Mouse (Mus musculus) heart, embryonic 12.5 days (tissue): ENCODE measurements at regions not wholly inside any gene's neighbourhood (a gene's known extent, or its start where the extent isn't known, plus 50 kb on each side); places are given as distances from the start of the nearest gene placed in this dataset.

Experiments used
- ATAC-seq: fragments of 200-750 bp; cut with Nextera tagmentation; 2 replicates; pipeline ENCODE4 v1.8.0; 2017; ENCODE audit warnings: moderate TSS enrichment, moderate library complexity; ENCODE audit not compliant: insufficient number of reproducible peaks, low FRiP score
- H3K27ac ChIP-seq: fragments of 300-500 bp; sonication (generic); 2 replicates; pipeline ENCODE4 v1.5.1; 2016; ENCODE audit warnings: mild to moderate bottlenecking, moderate library complexity; ENCODE audit not compliant: poor library complexity, severe bottlenecking
- H3K27me3 ChIP-seq: fragments of 300-500 bp; sonication (generic); replicated peaks from 2 replicates; pipeline ENCODE4 v1.6.1; 2016; ENCODE audit warnings: mild to moderate bottlenecking, moderate library complexity
- H3K36me3 ChIP-seq: fragments of 300-500 bp; sonication (generic); 2 replicates; pipeline ENCODE4 v1.6.1; 2016; ENCODE audit warnings: mild to moderate bottlenecking, moderate library complexity
- H3K4me1 ChIP-seq: fragments of 300-500 bp; sonication (generic); replicated peaks from 2 replicates; pipeline ENCODE4 v1.6.1; 2016; ENCODE audit warnings: mild to moderate bottlenecking
- H3K4me2 ChIP-seq: fragments of 300-500 bp; sonication (generic); 2 replicates; pipeline ENCODE4 v1.6.1; 2016; ENCODE audit warnings: mild to moderate bottlenecking, moderate library complexity
- H3K4me3 ChIP-seq: fragments of 300-500 bp; sonication (generic); 2 replicates; pipeline ENCODE4 v1.5.1; 2016; ENCODE audit warnings: mild to moderate bottlenecking
- H3K9ac ChIP-seq: fragments of 300-500 bp; sonication (generic); 2 replicates; pipeline ENCODE4 v1.6.1; 2016; ENCODE audit warnings: mild to moderate bottlenecking, moderate library complexity
- H3K9me3 ChIP-seq: fragments of 300-500 bp; sonication (generic); replicated peaks from 2 replicates; pipeline ENCODE4 v1.6.1; 2016; ENCODE audit warnings: mild to moderate bottlenecking, moderate library complexity
- WGBS: fragments of 180-500 bp; shearing (Covaris S2); methylation state at CpG from one replicate; pipeline ENCODE4 v1.1.7; 2016; 5-methylcytosine and 5-hydroxymethylcytosine counted together

DNA sequence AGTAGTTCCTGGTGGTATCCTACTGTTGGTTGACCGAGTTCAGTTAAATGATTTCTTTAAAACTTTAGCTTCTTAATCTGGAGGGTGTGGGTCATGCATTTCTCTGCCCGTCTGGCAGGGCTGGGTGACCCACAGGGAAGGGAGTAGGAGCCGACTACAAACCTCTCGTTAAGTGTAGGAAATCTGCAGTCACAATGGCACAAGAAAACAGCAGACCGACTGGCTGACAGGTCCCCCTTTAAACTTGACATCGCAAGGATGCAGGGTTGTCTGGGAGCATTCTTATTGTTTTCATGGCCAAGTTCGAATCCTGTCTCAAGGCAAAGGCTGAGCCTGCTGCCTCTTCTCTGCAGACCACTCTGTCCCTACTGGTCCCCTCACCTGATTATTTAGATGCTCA is 235.7 kb downstream of the Etnk1 start:
- no peaks in the 10 kb centered on the region for H3K9me3 ChIP-seq
- no peak overlapping the region for H3K27ac ChIP-seq
- H3K4me3 ChIP-seq, result no peak overlapping the region
- H3K4me1 ChIP-seq, result no peaks in the 10 kb centered on the region
- 80% methylated on average over 7 of the region's 7 CpGs for WGBS
- H3K9ac ChIP-seq, result no peak overlapping the region
- no peak for ATAC-seq
- no peak overlapping the region for H3K4me2 ChIP-seq
- 0 out of 2 replicates have a peak, but pooled peaks cover 2% of the 10 kb centered on the region for H3K27me3 ChIP-seq
- H3K36me3 ChIP-seq, result no peaks in the 10 kb centered on the region

DNA sequence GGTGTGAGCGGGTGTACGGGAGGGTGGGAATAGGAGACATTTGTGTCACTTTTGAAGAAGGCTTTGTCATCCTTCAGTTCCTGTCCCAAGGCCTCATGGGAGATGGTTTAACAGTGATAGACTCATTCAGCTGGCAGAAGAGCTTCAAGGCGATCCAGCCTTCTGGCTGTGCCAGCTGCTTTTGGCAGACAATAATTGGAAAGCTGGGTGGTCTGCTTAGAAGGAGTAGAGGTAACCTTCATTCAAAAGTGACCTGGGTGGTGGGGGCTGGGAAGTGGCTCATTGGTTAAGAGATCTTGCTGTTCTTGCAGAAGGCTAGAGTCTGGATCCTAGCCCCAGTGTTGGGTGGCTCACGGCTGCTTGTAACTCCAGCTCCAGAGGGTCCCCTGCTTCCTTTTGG is 237.5 kb downstream of the Etnk1 start:
- no peak for ATAC-seq
- H3K4me2 ChIP-seq, result no peak overlapping the region
- H3K27ac ChIP-seq, result no peak overlapping the region
- H3K9ac ChIP-seq, result no peak overlapping the region
- no peak overlapping the region for H3K4me3 ChIP-seq
- WGBS, result 82% methylated on average over 4 of the region's 4 CpGs
- H3K27me3 ChIP-seq, result 0 out of 2 replicates have a peak, but pooled peaks cover 2% of the 10 kb centered on the region
- H3K9me3 ChIP-seq, result no peaks in the 10 kb centered on the region
- no peaks in the 10 kb centered on the region for H3K4me1 ChIP-seq
- no peaks in the 10 kb centered on the region for H3K36me3 ChIP-seq

DNA sequence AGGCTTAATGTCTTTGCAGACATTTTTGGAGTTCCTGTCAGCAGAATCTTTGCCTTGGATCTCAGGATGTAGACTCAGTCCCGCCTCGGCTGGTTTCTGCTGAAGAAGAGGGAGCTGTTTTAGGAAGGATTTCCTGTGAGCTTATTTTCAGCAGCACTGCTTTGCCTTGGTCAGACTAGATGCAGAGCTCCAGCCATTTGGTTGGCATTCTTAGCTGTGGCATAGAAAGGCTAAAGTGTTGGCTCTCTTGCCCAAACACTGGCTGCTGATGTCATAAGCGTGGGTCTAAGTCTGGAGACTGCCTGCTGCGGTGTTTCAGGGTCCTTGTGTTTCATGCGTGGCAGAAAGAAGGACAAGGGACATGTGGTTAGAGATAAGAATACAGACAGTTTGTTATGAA is 245.0 kb downstream of the Etnk1 start:
- H3K27ac ChIP-seq, result no peak overlapping the region
- no peak for ATAC-seq
- no peak overlapping the region for H3K4me2 ChIP-seq
- H3K4me1 ChIP-seq, result no peaks in the 10 kb centered on the region
- 0 out of 2 replicates have a peak, but pooled peaks cover 3% of the 10 kb centered on the region for H3K9me3 ChIP-seq
- 62% methylated on average over 5 of the region's 5 CpGs for WGBS
- H3K36me3 ChIP-seq, result no peaks in the 10 kb centered on the region
- no peak overlapping the region for H3K4me3 ChIP-seq
- H3K27me3 ChIP-seq, result no peaks in the 10 kb centered on the region
- no peak overlapping the region for H3K9ac ChIP-seq

DNA sequence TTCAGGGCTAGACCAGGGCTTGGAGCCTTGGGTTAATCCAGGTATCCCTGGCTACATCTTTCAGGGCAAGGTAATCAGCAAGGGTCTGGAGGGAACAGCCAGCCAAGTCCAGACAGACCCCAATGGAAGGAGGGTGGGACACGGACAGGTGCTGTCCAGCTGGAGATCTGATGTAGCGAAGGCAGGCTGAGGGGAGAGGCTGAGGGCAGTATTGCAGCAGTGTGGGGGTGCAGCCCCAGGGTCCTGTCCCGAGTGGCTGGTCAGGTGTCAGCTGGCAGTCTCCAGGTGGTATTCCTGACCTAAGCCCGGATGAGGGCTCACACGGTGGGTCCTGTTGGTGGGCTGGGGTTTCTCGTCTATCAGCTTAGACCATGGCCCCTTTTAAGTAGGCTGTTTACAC is 245.7 kb downstream of the Etnk1 start:
- 85% methylated on average over 6 of the region's 6 CpGs for WGBS
- H3K27ac ChIP-seq, result no peak overlapping the region
- H3K9me3 ChIP-seq, result 0 out of 2 replicates have a peak, but pooled peaks cover 3% of the 10 kb centered on the region
- H3K27me3 ChIP-seq, result no peaks in the 10 kb centered on the region
- no peak overlapping the region for H3K4me2 ChIP-seq
- H3K4me1 ChIP-seq, result no peaks in the 10 kb centered on the region
- H3K36me3 ChIP-seq, result no peaks in the 10 kb centered on the region
- ATAC-seq, result no peak
- H3K4me3 ChIP-seq, result no peak overlapping the region
- no peak overlapping the region for H3K9ac ChIP-seq

DNA sequence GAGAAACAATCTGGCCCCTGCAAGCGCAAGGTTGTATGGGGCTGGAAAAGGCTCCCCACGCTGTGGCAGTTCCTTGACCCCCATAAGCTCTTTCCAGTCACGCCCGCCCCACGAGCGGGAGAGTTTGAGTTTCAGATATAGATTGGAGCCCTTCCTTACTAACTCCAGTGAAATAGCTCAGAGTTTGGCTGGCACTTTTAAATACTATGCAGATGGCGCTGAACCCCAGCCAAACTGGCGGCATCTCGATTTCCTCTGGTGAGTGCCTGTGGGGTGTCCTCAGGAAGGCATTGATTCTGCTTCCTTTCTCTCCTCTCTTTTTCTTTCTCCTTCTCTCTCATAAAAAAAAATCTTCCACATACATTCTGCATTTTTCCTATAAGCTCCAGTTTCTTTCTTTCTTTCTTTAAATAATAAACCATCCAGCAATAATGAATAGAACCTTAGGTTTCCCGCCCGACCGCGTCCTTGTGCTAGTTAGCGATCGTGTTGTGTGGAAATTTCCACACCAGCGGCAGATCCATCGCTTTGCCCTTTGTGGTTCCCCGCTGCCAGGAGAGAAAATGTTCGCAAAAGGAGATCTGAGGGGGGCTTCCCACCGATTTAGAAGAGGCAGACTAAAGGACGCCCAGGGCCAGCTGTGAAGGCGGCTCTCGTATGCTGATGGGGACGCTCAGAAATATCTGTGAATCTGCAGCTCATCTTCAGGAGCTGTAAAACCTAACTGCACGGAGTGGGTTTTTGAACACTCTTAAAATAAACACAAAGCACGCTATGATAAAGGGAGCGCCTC is 247.8 kb downstream of the Etnk1 start:
- Histone ChIP-seq H3K36me3 (no peaks in the 10 kb centered on the region), H3K4me2 (no peak overlapping the region), H3K27ac (no peak overlapping the region), H3K4me1 (no peaks in the 10 kb centered on the region), H3K9ac (no peak overlapping the region), H3K27me3 (no peaks in the 10 kb centered on the region), H3K9me3 (0 out of 2 replicates have a peak, but pooled peaks cover 3% of the 10 kb centered on the region), H3K4me3 (no peak overlapping the region)
- WGBS, result 74% methylated on average over 27 of the region's 27 CpGs
- no peak for ATAC-seq

DNA sequence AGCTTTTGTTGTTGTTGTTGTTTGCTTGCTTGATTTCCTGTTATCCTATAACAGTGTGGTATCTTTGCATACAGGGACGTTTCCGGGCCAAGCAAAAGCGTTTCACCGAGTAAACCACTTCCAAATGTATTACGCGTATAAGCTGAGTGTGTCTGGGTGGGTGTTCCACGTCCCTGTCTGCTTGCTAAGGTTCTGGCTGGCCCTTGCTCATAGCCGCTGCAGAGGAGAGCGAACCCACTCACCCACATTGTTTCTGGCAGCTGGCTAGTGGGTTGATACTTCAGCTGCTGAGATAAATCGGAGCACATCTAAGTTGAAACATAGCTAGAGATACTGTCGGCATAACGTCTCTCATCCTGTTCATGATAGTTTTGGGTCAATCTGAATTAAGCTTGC is 248.4 kb downstream of the Etnk1 start:
- Histone ChIP-seq H3K9ac (no peak overlapping the region), H3K27me3 (no peaks in the 10 kb centered on the region), H3K9me3 (0 out of 2 replicates have a peak, but pooled peaks cover 3% of the 10 kb centered on the region), H3K4me3 (no peak overlapping the region), H3K36me3 (no peaks in the 10 kb centered on the region), H3K27ac (no peak overlapping the region), H3K4me2 (no peak overlapping the region), H3K4me1 (no peaks in the 10 kb centered on the region)
- ATAC-seq, result no peak
- WGBS, result 85% methylated on average over 12 of the region's 12 CpGs

DNA sequence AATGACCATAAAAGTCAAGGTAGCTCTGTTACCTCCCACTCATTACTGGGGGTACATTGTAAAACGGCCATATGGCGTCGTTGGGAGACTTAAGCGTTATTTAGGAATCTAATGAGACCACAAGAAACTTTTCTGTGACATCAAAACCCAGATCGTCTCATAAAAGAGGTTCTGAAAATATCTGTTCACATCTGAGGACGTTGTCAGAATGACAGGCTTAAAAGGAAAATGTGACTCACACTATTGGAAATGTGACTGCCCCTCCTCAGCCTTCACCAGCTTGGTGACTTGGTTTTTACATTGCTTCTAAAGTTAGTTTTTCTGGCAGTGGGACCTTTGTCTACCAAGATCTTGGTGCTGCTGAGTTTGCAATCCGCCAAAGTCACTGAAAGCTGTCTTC is 252.9 kb downstream of the Etnk1 start:
- H3K27ac ChIP-seq, result no peak overlapping the region
- no peaks in the 10 kb centered on the region for H3K36me3 ChIP-seq
- no peak for ATAC-seq
- H3K4me3 ChIP-seq, result no peak overlapping the region
- 0 out of 2 replicates have a peak, but pooled peaks cover 3% of the 10 kb centered on the region for H3K9me3 ChIP-seq
- H3K4me1 ChIP-seq, result no peaks in the 10 kb centered on the region
- no peaks in the 10 kb centered on the region for H3K27me3 ChIP-seq
- no peak overlapping the region for H3K9ac ChIP-seq
- 75% methylated on average over 7 of the region's 7 CpGs for WGBS
- H3K4me2 ChIP-seq, result no peak overlapping the region

DNA sequence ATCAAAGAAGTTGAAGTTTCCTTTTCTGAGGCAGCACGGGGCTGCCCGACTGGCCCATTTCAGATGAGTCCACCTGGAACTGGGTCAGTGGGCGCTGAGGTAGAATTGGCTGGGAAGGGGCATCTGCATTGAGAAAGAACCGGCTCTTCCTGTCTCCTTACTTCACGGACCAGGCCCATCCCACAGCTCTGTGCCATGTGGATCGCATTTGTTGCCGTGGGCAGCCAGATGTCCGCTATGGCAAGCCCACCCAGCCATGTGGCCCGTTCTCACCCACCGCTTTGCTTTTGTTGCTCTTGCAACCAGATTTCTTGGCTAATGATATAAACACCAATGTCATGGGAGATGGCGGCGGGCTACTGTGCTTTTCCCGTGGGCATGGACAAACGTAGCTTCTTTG is 256.0 kb downstream of the Etnk1 start:
- Histone ChIP-seq H3K4me2 (no peak overlapping the region), H3K9me3 (no peaks in the 10 kb centered on the region), H3K4me1 (no peaks in the 10 kb centered on the region), H3K27me3 (no peaks in the 10 kb centered on the region), H3K27ac (no peak overlapping the region), H3K36me3 (no peaks in the 10 kb centered on the region), H3K4me3 (no peak overlapping the region), H3K9ac (no peak overlapping the region)
- 94% methylated on average over 14 of the region's 14 CpGs for WGBS
- no peak for ATAC-seq

DNA sequence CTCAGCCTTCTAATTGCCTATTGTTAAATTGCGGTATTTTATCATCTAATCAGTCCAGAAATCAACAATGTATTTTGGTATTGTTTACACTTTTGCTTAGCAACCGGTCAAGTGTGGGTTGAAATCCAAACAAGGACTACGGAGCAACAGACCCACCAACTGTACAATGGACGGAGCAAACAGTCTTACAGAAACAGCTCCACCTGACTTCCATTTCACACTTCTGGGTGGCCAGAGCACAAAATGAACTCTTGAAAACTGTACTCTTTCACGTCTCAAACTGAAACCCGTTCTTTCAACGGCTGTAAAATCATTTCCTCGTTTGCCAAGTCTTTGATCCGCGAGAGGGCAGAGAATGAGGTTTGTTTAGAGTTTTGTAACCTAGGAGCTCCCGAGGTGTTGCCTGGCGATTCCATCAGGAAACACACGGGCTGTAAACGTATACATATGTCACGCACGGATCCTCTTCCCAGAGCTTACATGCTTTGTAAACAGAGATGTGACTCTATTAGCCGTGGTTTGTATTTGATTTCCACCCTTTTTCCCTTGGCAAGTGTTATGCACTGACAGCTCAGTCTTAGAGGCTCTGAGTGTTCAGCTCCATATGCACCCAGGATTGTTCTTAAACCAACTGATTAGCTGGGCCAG is 258.3 kb downstream of the Etnk1 start:
- ATAC-seq, result no peak
- H3K27me3 ChIP-seq, result no peaks in the 10 kb centered on the region
- WGBS, result 76% methylated on average over 17 of the region's 17 CpGs
- no peaks in the 10 kb centered on the region for H3K9me3 ChIP-seq
- H3K36me3 ChIP-seq, result no peaks in the 10 kb centered on the region
- H3K27ac ChIP-seq, result no peak overlapping the region
- no peak overlapping the region for H3K4me3 ChIP-seq
- H3K4me1 ChIP-seq, result no peaks in the 10 kb centered on the region
- no peak overlapping the region for H3K4me2 ChIP-seq
- H3K9ac ChIP-seq, result no peak overlapping the region

DNA sequence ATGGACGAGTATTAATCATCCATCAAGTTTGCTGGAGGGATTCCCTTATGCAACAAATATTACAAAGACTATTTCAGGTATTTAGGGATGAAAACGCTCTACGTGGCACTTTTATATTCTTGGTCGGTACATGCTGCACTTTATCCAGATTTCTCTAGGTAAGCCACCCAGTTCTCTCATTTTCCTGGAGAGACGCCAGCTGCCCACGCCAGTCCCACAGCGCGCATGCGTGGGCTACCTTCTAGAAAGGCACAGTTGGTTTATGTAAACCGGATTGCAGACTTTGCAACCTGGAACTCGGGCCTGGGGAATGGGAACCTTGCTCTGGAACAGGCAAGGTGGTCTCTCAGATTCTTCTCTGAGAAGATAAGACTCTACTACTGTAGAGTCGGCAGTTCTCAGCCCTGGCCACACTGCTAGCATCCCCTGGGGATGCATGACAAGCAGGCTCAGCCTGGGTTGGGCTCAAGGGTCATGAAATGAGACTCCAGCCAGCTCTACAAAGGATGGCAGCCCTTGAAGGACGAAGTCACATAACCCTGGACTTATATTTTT is 265.0 kb downstream of the Etnk1 start:
- Histone ChIP-seq H3K27me3 (no peaks in the 10 kb centered on the region), H3K4me3 (no peak overlapping the region), H3K9ac (no peak overlapping the region), H3K4me1 (no peaks in the 10 kb centered on the region), H3K4me2 (no peak overlapping the region), H3K36me3 (no peaks in the 10 kb centered on the region), H3K9me3 (no peaks in the 10 kb centered on the region), H3K27ac (no peak overlapping the region)
- ATAC-seq, result no peak
- WGBS, result 84% methylated on average over 13 of the region's 13 CpGs

DNA sequence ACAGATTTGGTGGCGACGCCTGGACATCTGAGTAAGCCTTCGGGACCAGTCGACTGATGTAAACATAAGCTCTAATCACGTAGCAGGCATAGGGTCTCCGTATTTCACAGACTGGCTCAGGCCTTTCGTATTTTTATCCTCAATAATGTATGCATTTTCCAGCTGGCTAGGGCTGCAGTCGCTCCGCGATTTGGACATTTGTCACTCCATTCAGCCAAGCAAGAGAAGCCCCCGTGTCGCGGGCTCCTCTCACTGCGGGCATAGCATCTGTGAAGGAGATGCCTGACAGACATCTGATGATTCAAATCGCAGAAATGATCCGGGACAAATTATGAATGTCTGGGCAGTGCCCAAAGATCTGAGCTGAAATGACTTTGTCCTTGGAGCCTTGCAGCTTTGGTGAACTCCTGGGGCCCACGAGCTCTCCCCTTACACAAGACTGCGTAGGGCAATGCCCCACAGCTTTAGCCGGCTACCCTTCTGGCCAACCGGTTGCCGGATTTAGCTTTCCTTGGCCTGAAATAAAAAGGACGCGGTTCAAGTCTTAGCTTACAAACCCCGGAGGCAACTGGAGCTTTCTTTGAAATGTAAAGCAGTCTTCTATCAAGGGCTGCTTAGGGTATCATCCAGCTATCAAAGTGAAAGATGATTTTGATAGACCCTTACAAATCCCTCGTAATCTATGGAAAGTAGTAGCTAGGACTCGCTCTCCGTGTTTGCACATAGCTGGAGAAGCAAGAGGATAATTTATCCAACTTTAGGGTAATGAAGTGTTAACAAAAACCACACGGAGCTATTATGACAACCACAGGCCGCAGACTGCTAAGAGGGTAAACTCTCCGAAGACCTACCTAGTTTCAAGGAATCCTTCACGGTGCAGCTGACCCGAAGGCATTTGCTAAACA is 270.6 kb downstream of the Etnk1 start:
- H3K4me2 ChIP-seq, result no peak overlapping the region

More for the DNA sequence above, 270.6 kb downstream of the Etnk1 start:
- WGBS, result 85% methylated on average over 32 of the region's 32 CpGs
- Histone ChIP-seq H3K27ac (no peak overlapping the region), H3K9ac (no peak overlapping the region), H3K4me3 (no peak overlapping the region), H3K4me1 (no peaks in the 10 kb centered on the region), H3K27me3 (no peaks in the 10 kb centered on the region), H3K36me3 (no peaks in the 10 kb centered on the region), H3K9me3 (no peaks in the 10 kb centered on the region)
- ATAC-seq, result no peak
